Mouse (Mus musculus): ENCODE data around the gene 2610528A11Rik. TPM values are rescaled to one million over a fixed set of nuclear protein-coding genes. Genes with fewer than 3 reads are reported as not detected.

2610528A11Rik gene
- total and polyA plus RNA-seq, 3 experiments, result 0.14 TPM; not detected in 2

- Histone ChIP-seq H3K4me3 (ENCODE audit: control insufficient read depth in 1 of 2, insufficient read depth in 1 of 2, low read depth in 2 of 2, low read length in 2 of 2) (no peak overlapping the region), H3K79me2 (ENCODE audit: control insufficient read depth, insufficient read depth, low read length, poor library complexity) (no peaks in the 10 kb centered on the region), H3K27ac (ENCODE audit: control insufficient read depth, low read depth, low read length) (no peak overlapping the region), H3K4me1 (ENCODE audit: control insufficient read depth in 1 of 2, insufficient read depth in 2 of 2, low read length in 2 of 2) (no peaks in the 10 kb centered on the region), H3K9me3 (replicated peaks; ENCODE audit: insufficient read depth, low read length) (no peaks in the 10 kb centered on the region), H3K36me3 (ENCODE audit: control insufficient read depth in 1 of 2, insufficient read depth in 2 of 2, low read length in 2 of 2) (peaks cover 0 to 25% of the 10 kb centered on the region in 2 experiments; a peak in 2 of 4 replicates), H3K27me3 (ENCODE audit: control insufficient read depth in 1 of 2, insufficient read depth in 2 of 2, low read length in 2 of 2) (no peaks in the 10 kb centered on the region), H3K9ac (ENCODE audit: control insufficient read depth, low read depth, low read length, poor library complexity, severe bottlenecking) (no peak overlapping the region)
- no peak for TF ChIP-seq KAT2A (conservative IDR thresholded peaks at IDR 0.05; ENCODE audit: low read depth, low read length)
- no peak for TF ChIP-seq ZKSCAN1 (IDR thresholded peaks at IDR 0.05; ENCODE audit: low read depth, low read length)
- TF ChIP-seq MXI1 (IDR thresholded peaks at IDR 0.05; ENCODE audit: low read depth, low read length), result no peak
- TF ChIP-seq POLR2AphosphoS2 (IDR thresholded peaks at IDR 0.05; ENCODE audit: low read length), result peak; percentile 20; the same call in 1 of the 2 replicates
- TF ChIP-seq MEF2A (IDR thresholded peaks at IDR 0.05; ENCODE audit: extremely low read depth, insufficient replicate concordance, low read depth, low read length, poor library complexity, severe bottlenecking), result no peak
- no peak for DNase-seq (ENCODE audit: low read depth, low spot score)
Observed at GRCm38 (mm10) chr14:37119233-37119632, 5.4 kb upstream of the 2610528A11Rik start.

DNA sequence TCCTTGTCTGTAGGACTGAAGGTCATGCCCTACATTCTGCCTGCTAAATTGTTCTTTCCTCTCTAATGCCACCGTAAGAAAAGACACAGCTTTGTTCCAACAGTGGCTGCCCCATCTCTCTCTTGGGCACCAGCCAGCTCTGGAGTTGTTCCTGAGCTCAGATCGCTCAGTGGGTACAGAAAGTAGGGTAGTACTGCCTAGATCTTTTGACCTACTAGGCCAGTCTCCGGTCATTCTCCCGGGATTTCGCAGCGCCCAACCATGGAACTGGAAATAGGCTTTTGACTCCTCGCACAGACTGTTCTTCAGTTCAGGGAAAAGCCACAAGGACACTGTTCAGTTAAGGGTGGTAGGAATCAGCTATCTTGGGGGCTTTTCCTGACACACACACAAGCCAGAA lies 891 bp downstream of the 2610528A11Rik start:
- H3K4me1 ChIP-seq (ENCODE audit: control insufficient read depth in 1 of 2, insufficient read depth in 2 of 2, low read length in 2 of 2), result no peaks in the 10 kb centered on the region
- no peak overlapping the region for H3K4me3 ChIP-seq (ENCODE audit: control insufficient read depth in 1 of 2, insufficient read depth in 1 of 2, low read depth in 2 of 2, low read length in 2 of 2)
- no peaks in the 10 kb centered on the region for H3K36me3 ChIP-seq (ENCODE audit: control insufficient read depth in 1 of 2, insufficient read depth in 2 of 2, low read length in 2 of 2)
- DNase-seq (ENCODE audit: low read depth, low spot score), result no peak
- no peak overlapping the region for H3K27ac ChIP-seq (ENCODE audit: control insufficient read depth, low read depth, low read length)
- TF ChIP-seq ZKSCAN1 (IDR thresholded peaks at IDR 0.05; ENCODE audit: low read depth, low read length) (no peak), MAFK (IDR thresholded peaks at IDR 0.05; ENCODE audit: borderline replicate concordance, low read depth, low read length) (no peak), USF1 (IDR thresholded peaks at IDR 0.05; ENCODE audit: low read depth, low read length) (no peak), POLR2AphosphoS2 (IDR thresholded peaks at IDR 0.05; ENCODE audit: low read length) (no peak), GABPA (IDR thresholded peaks at IDR 0.05; ENCODE audit: low read depth, low read length) (no peak)
- H3K79me2 ChIP-seq (ENCODE audit: control insufficient read depth, insufficient read depth, low read length, poor library complexity), result no peaks in the 10 kb centered on the region
- no peaks in the 10 kb centered on the region for H3K9me3 ChIP-seq (replicated peaks; ENCODE audit: insufficient read depth, low read length)
- H3K9ac ChIP-seq (ENCODE audit: control insufficient read depth, low read depth, low read length, poor library complexity, severe bottlenecking), result no peak overlapping the region
- no peaks in the 10 kb centered on the region for H3K27me3 ChIP-seq (ENCODE audit: control insufficient read depth in 1 of 2, insufficient read depth in 2 of 2, low read length in 2 of 2)

- no peak overlapping the region for H3K27ac ChIP-seq (ENCODE audit: control insufficient read depth, low read depth, low read length)
- H3K79me2 ChIP-seq (ENCODE audit: control insufficient read depth, insufficient read depth, low read length, poor library complexity), result no peaks in the 10 kb centered on the region
- H3K36me3 ChIP-seq (ENCODE audit: control insufficient read depth in 1 of 2, insufficient read depth in 2 of 2, low read length in 2 of 2), result no peaks in the 10 kb centered on the region
- no peaks in the 10 kb centered on the region for H3K4me1 ChIP-seq (ENCODE audit: control insufficient read depth in 1 of 2, insufficient read depth in 2 of 2, low read length in 2 of 2)
- H3K9me3 ChIP-seq (replicated peaks; ENCODE audit: insufficient read depth, low read length), result no peaks in the 10 kb centered on the region
- no peak for DNase-seq (ENCODE audit: low read depth, low spot score)
- H3K9ac ChIP-seq (ENCODE audit: control insufficient read depth, low read depth, low read length, poor library complexity, severe bottlenecking), result no peak overlapping the region
- no peak overlapping the region for H3K4me3 ChIP-seq (ENCODE audit: control insufficient read depth in 1 of 2, insufficient read depth in 1 of 2, low read depth in 2 of 2, low read length in 2 of 2)
- TF ChIP-seq POLR2AphosphoS5 (IDR thresholded peaks at IDR 0.05; ENCODE audit: borderline replicate concordance, low read depth, low read length), result no peak
- TF ChIP-seq KAT2A (conservative IDR thresholded peaks at IDR 0.05; ENCODE audit: low read depth, low read length), result no peak
- no peak for TF ChIP-seq TAL1 (IDR thresholded peaks at IDR 0.05; ENCODE audit: low read length)
- TF ChIP-seq MYB (IDR thresholded peaks at IDR 0.05; ENCODE audit: low read depth, low read length), result no peak
- H3K27me3 ChIP-seq (ENCODE audit: control insufficient read depth in 1 of 2, insufficient read depth in 2 of 2, low read length in 2 of 2), result no peaks in the 10 kb centered on the region
Observed at GRCm38 (mm10) chr14:37111371-37111770, 2.5 kb downstream of the 2610528A11Rik start.

Data from MEL (cell line).